Mouse (Mus musculus): ENCODE results near the gene Txn2. TPM values are rescaled to one million over a fixed set of nuclear protein-coding genes. Genes with fewer than 3 reads are reported as not detected.

Gene Txn2
- polyA plus RNA-seq (2012; rRNA removed): 184 and 208 TPM in 2 replicates

GRCm38 (mm10) chr15:77928673-77929331, at the start of gene Txn2:
Gene Txn2, minus strand, starts transcription at chr15:77929006.
- peak; percentile 94 for DNase-seq (ENCODE audit: low read depth)

DNA sequence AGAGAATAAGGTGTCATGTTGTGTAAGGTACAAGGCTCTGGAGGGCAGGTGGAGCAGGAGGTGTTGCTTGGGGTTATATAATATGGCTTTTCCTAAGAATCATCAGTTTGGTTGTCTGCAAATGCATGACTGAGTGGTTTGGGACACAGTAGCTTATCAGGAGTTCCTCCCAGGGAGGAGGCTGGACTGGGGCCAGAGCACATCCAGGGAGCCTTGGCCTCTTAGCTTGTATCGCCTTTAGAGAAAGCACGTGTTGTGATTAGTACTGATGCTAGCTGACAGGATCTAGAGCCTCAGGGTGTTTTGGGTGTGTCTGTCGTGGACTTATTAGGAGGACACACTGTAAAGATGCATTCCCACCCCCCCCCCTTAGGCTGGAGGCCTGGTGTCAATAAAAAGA, 48.9 kb upstream of the Txn2 start:
- DNase-seq (ENCODE audit: low read depth): no peak

DNA sequence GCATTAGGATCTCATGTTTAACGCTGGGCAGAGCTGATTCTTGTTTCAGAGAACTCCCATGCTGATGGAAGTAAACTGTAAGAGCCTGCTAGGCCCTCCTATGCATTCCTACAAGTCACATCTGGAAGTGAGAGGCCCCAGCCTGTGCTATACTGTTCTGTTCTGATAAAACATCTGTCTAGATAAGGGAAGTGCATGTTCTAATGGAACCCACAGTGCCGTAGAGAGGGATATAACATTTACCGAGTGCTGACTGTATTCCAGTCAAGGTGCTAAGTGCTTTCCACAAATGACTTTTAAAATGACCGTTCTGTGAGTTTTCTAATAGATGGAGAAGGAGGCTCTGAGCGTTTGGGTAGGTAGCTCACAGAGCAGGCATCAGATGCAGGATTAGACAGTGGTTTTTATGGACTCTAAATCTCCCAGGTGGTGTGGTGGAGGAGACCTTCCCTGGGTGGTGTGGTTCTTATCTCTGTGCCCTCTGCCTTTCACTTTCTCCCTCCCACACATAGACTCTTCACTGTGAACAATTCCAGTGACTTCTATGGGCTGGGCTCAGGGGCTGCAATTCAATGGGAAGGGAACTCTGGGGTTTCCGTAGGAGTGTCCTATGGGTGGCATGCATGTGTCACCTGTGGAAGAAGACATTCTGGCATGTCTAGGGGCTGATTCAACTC, 45.5 kb upstream of the Txn2 start:
- no peak for DNase-seq (ENCODE audit: low read depth)

DNA sequence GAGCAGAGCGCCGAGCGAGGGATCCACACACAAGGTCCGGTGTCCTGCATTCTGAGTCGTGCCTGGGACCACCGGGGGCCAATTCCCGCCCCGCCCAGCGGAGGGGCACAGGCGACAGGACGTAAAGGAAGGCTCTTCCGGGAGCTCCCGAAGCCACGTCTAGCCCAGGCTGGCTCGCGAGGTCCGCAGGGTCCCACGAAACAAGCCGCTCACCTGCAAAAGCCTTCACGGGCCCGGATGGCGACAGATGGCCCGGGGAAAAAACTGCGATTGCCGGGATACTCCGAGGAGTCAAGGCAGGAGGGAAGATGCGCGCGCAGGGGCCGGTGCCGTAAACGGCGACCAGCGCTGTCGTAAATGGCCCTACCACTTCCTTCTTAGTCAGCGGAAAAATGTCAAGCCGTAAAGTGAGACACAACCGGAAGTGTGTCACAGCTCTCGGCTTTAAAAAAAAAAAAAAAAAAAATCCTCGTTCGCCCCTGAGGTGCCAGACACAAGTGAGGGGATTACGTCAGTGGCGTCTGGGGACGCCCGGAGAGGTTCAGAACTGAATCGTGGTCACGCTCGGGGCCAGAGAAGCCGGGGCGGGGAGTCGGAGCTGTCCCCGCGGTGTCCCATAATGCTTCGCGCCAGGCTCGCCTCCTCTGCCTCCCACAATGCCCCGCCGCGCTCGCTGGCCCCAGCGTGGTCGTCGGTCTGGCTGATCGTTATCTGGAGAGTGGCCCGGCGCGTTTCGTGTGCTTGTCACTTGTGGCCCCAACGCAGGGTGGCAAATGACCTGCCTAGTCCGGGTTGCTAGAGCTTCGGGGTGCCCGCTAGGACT, 41.9 kb upstream of the Txn2 start, which contains the start of gene Eif3d:
Gene Eif3d (minus strand): TSS at position 344 of the 823 bp plus-strand sequence.
- peak; percentile 54 for DNase-seq (ENCODE audit: low read depth)

DNA sequence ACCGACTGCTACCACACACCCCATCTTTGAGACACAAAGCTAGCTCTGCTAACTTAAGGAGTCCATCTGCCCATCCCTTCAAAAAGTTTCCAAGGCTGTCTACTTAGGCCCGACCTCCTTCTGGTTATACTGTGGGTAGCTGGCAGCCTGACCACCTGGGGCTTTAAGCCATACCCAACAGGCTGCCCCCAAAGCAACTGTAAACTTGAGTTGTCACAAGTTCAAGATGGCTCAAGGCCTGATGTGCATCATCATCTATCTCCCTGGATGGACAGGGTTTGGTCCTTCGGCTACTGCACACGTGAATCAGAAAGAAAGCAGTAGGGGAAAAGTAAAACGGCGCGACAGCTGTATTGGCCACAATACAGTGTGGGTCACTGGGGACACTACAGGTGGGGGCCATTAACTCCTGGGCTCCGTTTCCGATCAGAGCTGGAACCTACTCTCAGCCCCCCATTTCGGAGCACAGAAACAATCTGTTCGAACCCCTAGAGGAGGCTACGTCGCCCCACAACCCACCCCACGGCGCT, 41.2 kb upstream of the Txn2 start:
- no peak for DNase-seq (ENCODE audit: low read depth)

DNA sequence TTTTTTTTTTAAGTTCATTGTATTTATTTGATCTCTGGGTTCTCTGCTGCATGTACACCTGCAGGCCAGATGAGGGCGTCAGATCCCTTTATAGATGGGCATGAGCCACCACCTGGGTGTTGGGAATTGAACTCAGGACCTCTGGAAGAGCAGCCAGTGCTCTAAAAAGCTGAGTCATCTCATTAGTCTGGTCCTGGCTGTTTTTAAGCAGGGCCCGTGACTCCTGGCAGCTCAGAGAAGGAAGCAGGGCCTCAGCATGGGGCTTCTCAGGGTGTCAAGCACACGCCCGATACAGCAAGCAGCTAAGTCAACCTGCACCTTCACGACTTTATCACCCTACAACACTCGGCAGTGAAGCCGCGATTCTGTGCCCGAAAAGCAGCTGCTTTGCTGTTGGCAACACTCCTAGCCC, 36.3 kb upstream of the Txn2 start:
- DNase-seq (ENCODE audit: low read depth): no peak

GRCm38 (mm10) chr15:77962447-77962846, 33.6 kb upstream of the Txn2 start:
- no peak for DNase-seq (ENCODE audit: low read depth)

DNA sequence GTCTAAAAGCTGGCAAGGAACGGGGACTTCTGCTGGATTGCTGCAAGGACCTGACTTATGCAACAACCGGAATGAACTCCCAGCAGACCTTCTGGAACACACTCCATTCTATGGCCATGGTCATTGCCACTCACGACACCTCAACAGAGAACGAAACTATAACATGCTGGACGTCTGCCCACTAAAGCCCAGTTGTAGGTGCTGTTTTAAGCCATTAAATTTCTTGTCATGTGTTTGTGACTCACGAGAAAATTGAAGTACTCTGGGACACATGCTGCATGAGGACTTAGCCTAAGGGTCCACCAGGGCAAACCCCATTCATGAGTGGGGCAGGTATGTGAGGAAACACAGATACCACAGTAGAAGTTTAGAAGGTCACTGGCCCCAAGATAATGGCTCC, 31.9 kb upstream of the Txn2 start:
- no peak for DNase-seq (ENCODE audit: low read depth)

- DNase-seq (ENCODE audit: low read depth): no peak
These were observed 29.3 kb upstream of the Txn2 start for GRCm38 (mm10) chr15:77958071-77958470.

DNA sequence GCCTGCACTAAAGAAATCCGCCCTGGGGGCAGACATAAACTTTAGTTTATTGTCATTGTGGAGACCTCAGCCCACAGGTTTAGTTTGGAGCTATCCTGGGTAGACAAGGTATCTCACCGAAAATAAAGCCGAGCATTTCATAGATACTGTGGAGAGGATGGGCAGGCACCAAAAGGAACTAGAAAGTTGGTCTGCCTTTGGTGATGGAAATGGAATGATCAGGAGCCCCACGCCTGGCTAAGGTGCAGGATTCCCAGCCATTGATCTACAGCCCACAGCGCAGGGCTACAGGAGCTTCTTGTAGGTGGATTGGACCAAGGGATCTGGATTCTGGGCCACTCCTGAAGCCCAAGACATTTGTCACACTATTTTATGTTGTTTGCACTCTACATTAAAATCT, 28.8 kb upstream of the Txn2 start:
- DNase-seq (ENCODE audit: low read depth): no peak

DNA sequence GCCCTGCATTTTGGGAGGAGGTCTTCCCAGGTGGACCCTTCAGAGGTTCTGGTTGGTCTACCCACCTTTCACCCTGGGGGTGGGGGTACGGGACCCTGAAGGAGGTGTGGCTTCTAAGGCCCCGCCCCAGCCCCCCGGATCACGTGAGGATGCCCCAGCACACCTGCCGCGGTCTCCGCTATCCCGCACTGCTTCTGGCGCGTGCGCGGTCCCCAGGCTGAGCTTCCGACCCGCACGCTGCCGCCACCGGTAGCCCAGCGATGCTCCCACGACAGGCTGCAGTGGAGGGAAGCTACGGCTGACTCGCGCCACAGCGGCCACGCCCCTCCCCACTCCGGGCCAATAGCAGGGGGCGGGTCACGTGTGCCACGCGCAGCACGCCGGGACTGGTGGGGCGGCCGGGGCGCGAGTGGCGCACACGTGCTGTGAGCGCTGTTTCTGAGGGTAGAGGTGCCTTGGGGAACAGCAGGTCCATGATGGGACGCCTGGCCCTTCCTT, 27.6 kb upstream of the Txn2 start, which contains the start of gene Foxred2:
Gene Foxred2 (minus strand): TSS at position 319 of the 498 bp plus-strand sequence.
- DNase-seq (ENCODE audit: low read depth): no peak

DNA sequence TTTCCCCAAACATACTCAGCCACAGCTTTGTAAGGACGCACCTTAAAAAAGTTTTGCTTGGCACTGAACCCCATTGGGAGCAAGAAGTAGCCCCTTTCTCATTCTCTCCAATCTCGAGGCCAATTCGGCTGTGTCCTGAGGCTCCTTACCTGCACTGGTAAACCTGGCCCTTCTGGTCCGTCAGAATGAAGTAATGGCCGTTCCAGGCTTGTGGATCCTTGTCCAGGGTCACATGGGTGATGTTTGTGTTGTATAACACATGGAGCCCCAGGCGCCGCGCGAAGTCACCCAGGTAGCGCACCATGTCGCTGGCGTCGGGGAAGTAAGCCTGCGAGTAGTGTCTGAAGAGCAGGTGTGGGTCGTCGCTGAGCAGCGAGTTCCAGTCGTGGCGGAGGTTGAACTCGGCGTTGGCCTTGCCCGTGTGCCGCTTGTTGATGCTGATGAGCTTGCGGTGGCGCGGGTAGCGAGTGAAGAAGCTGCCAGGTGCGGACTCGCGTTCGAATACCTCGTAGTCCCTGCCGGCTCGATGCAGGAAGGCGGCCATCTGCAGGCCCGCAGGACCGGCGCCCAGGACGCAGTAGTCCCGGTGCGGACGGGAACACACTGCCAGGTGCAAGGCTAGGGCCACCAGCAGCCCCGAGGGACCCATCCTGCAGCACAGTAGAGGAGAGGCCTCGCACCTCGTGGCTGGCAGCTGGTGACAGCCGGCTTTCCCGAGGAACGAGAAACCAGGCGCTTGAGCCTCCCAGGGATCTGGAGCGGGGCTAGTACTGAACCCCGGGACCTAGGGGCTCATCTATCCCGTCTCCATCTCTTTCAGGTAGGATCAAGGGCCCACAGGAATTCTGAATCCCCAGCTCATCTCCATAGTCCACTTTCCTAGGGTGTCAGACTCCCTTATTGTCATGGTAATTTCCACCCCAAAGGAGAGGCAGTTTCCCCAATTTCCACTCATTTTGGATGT, 26.9 kb upstream of the Txn2 start:
- no peak for DNase-seq (ENCODE audit: low read depth)

DNA sequence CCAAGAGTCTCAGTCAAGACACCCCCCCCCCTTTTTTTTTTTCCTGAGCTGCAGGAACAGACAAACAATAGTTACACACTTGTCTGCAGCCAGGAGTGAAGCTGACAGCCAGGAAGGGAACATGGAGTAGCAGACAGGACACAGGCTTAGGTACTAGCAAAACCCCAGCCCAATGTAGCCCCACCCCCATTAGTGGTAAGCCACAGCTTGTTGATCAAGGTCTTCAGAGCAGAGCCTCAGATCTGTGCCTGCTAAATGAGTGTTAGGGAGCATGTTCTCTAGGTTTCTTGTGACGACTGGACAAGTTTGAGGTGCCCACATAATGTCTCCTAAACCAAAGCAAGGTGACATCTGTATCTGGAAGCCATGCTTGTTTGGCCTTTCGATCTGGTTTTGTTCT, 25.6 kb upstream of the Txn2 start:
- no peak for DNase-seq (ENCODE audit: low read depth)

DNA sequence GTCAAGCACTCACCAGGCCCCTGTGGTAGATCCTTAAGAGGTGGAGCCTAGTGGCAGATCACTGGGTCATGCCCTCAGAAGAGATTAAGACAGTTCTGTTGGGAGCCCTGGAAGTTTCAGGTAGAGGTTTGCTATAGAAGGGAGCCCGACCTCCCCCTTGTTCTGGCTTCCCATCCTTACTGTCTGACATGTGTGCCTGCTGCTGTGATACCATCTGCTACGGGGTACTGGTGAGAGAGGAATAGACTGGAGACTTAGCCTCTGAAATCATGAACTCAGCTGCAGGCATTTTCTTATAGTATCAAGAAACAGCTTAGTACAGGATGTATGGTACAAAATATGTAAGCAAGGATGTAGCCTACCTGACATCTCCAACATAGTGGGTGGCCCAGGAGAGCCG, 24.1 kb upstream of the Txn2 start:
- DNase-seq (ENCODE audit: low read depth): no peak

DNA sequence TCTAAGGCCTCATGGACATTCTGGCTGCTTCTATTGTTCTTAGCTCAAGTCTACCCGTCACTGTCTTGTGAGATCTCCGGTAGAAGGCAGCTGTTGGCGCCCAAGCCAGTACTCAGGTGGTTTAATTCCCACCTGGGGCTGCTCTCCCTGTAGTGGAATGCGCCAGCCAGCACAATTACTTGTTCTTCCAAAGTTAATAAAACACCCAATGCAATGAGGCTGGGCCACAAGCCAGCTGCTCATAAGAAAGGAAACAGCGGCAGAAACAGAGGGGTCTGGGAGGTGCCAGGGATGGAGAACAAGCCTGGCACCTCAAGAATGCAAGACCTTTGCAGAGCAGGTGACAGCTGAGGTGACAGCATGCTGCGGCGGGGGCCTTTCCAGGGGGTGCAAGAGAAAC, 20.3 kb upstream of the Txn2 start:
- DNase-seq (ENCODE audit: low read depth): no peak

- DNase-seq (ENCODE audit: low read depth): no peak
These were observed 16.9 kb upstream of the Txn2 start for GRCm38 (mm10) chr15:77945711-77946110.

- no peak for DNase-seq (ENCODE audit: low read depth)
These were observed 12.8 kb upstream of the Txn2 start for GRCm38 (mm10) chr15:77941563-77941962.

DNA sequence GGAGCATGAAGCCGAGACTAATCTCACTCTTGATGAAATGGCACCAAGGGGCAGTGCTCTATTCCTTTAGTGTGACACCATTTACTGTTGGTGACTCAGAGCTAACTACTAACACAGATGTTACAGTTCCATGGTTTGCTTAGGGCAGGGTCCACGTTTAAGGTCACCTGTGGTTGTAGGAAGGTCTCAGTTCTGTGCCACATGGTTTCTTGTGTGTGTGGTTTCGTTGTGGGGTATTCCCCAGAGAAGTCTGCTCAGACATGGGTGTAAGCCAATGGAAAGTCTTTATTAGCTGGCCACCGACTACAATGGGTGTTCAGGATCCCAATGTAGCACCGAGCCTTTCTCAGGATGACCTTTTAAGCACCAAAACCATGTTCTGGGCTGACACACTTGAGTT, 9.7 kb upstream of the Txn2 start:
- no peak for DNase-seq (ENCODE audit: low read depth)

- DNase-seq (ENCODE audit: low read depth): no peak
These were observed 7.0 kb upstream of the Txn2 start for GRCm38 (mm10) chr15:77935673-77936375.

DNA sequence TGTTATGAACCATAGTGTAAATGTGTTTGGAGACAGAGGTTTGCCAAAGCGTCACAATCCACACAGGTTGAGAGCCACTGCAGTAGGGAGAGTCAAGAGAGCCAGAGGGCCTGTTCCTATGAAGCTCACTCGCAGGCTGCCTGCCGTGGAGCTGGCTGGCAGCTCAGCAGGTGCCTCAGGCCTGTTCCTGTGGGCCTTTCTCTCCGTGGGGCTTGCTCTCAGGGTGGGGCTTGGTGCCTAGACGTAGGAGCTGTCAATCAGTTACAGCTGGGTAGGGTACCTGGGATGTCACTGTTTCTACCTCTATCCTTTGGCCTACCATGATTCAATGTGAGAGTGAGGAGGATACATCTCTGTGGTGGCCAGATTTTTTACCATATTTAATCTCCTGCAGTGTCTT, 6.2 kb upstream of the Txn2 start:
- no peak for DNase-seq (ENCODE audit: low read depth)
